Mouse (Mus musculus): Measurements from ENCODE around the gene Gtf2ird2. TPM values are rescaled to one million over a fixed set of nuclear protein-coding genes. Genes with fewer than 3 reads are reported as not detected.

Gene Gtf2ird2
- polyA plus RNA-seq, 1 experiment, result 5.6 TPM

DNA sequence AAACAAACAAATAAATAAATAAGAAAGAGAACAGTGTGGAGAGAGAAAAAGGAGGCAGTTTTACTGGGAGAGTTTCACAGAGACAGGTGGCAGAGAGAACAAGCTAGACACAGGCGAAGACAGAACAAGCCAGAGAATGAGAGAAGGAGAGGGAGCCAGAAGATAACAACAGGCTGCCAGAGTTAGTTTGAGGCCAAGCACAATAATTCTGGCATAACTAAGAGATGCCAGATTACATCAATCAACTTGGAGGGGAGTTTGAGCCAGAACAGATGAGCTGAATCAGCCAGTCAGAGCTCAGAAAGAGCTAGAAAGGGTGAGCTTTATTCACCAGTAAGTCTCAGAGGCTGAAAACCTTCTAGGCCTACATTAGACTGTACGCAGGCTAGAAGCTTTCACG is 66.8 kb downstream of the Gtf2ird2 start:
- WGBS, result 88% methylated on average over 3 of the region's 3 CpGs
- no peaks in the 10 kb centered on the region for H3K4me1 ChIP-seq (ENCODE audit: control insufficient read depth, insufficient read depth, low read length)
- peaks cover 5% of the 10 kb centered on the region for H3K36me3 ChIP-seq (ENCODE audit: control insufficient read depth, insufficient read depth, low read length)
- H3K4me3 ChIP-seq (ENCODE audit: insufficient read depth, low read depth, low read length), result no peak overlapping the region
- no peak overlapping the region for H3K27ac ChIP-seq (ENCODE audit: insufficient read depth, low read depth, low read length)
- TF ChIP-seq POLR2A (IDR thresholded peaks at IDR 0.05; ENCODE audit: low read depth, low read length), result no peak
- no peak for TF ChIP-seq CTCF (conservative IDR thresholded peaks at IDR 0.05; ENCODE audit: insufficient read depth, insufficient read length, low read depth, low read length)
- no peaks in the 10 kb centered on the region for H3K27me3 ChIP-seq (replicated peaks; ENCODE audit: control insufficient read depth, insufficient read depth, low read length)
- no peak for DNase-seq

GRCm38 (mm10) chr5:134251083-134251482 is 67.3 kb downstream of the Gtf2ird2 start:
- H3K27ac ChIP-seq (ENCODE audit: insufficient read depth, low read depth, low read length), result no peak overlapping the region
- no peak for DNase-seq
- no peak for TF ChIP-seq CTCF (conservative IDR thresholded peaks at IDR 0.05; ENCODE audit: insufficient read depth, insufficient read length, low read depth, low read length)
- no peak for TF ChIP-seq POLR2A (IDR thresholded peaks at IDR 0.05; ENCODE audit: low read depth, low read length)
- H3K4me1 ChIP-seq (ENCODE audit: control insufficient read depth, insufficient read depth, low read length), result no peaks in the 10 kb centered on the region
- H3K36me3 ChIP-seq (ENCODE audit: control insufficient read depth, insufficient read depth, low read length), result peaks cover 4% of the 10 kb centered on the region
- no peak overlapping the region for H3K4me3 ChIP-seq (ENCODE audit: insufficient read depth, low read depth, low read length)
- no peaks in the 10 kb centered on the region for H3K27me3 ChIP-seq (replicated peaks; ENCODE audit: control insufficient read depth, insufficient read depth, low read length)
- over 99% methylated on average over 4 of the region's 4 CpGs for WGBS

DNA sequence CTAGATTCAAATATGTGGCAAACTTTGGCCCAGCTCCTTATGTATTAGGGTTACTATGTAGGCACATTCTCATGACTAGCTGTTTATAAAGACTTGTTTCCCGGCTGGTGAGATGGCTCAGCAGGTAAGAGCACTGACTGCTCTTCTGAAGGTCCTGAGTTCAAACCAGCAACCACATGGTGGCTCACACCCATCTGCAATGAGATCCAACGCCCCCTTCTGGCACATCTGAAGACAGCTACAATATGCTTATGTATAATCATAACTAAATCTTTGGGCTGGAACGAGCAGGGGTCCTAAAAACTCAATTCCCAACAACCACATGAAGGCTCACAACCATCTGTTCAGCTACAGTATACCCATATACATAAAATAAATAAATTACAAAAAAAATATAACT is 70.0 kb downstream of the Gtf2ird2 start:
- no peak for DNase-seq
- WGBS, result 67% methylated on average over 3 of the region's 3 CpGs
- Histone ChIP-seq H3K27me3 (replicated peaks; ENCODE audit: control insufficient read depth, insufficient read depth, low read length) (no peaks in the 10 kb centered on the region), H3K4me3 (ENCODE audit: insufficient read depth, low read depth, low read length) (no peak overlapping the region), H3K36me3 (ENCODE audit: control insufficient read depth, insufficient read depth, low read length) (peaks cover 2% of the 10 kb centered on the region), H3K4me1 (ENCODE audit: control insufficient read depth, insufficient read depth, low read length) (no peaks in the 10 kb centered on the region), H3K27ac (ENCODE audit: insufficient read depth, low read depth, low read length) (no peak overlapping the region)
- peak; percentile 26; the same call in 1 of the 2 replicates for TF ChIP-seq CTCF (conservative IDR thresholded peaks at IDR 0.05; ENCODE audit: insufficient read depth, insufficient read length, low read depth, low read length)
- TF ChIP-seq POLR2A (IDR thresholded peaks at IDR 0.05; ENCODE audit: low read depth, low read length), result no peak

DNA sequence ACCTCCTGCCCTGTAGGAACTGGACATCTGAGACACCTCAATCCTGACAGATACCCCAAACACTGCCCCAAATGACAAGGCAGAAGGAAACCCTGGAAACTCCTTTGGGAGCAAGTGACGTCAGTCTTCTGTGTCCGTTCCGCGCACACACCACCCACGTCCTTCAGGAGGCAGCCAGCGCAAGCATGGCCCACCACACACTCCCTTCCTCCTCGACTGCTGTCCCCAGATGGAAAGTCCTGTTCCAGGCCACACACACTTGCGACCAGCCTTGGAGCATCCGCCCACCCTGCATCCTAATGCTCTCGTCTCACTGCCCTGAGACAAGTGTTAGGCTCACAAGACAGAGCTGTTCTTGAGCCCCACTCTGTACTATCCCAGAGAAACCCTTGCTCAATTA is 71.5 kb downstream of the Gtf2ird2 start:
- Histone ChIP-seq H3K4me3 (ENCODE audit: insufficient read depth, low read depth, low read length) (no peak overlapping the region), H3K4me1 (ENCODE audit: control insufficient read depth, insufficient read depth, low read length) (no peaks in the 10 kb centered on the region), H3K27ac (ENCODE audit: insufficient read depth, low read depth, low read length) (no peak overlapping the region), H3K27me3 (replicated peaks; ENCODE audit: control insufficient read depth, insufficient read depth, low read length) (no peaks in the 10 kb centered on the region), H3K36me3 (ENCODE audit: control insufficient read depth, insufficient read depth, low read length) (peaks cover 2% of the 10 kb centered on the region)
- no peak for DNase-seq
- no peak for TF ChIP-seq CTCF (conservative IDR thresholded peaks at IDR 0.05; ENCODE audit: insufficient read depth, insufficient read length, low read depth, low read length)
- no peak for TF ChIP-seq POLR2A (IDR thresholded peaks at IDR 0.05; ENCODE audit: low read depth, low read length)
- 90% methylated on average over 10 of the region's 10 CpGs for WGBS

DNA sequence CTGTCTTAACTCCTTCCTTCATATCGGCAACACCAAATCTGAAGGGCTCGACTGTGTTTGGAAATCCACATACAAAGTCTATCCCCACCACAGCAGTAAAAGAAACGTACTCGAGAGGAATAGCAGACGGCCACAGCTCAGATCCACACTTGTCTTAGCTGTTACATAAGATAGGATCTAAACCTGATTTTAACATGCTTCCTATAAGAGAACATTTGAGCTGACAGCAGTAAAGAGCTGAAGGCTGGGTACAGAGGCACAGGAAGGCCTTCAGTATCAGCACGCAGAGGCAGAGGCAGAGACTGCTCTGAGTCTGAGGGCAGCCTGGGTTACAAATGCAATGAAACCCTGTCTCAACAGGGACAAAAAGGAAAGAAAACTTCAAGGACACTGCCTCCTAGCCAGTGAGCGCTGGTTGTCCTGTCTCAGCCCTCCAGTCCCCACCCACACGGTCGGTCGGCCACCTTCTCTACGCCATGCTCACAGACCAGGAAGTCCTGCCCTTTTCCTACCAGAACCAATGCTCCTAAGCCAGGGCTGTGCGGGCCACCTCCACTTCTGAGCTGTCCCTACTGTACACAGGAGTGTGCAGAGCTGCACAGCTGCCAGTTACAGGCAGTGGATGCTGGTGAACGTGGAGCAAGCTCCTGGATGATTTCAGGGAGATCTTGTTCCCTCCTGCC is 73.7 kb downstream of the Gtf2ird2 start:
- 81% methylated on average over 13 of the region's 13 CpGs for WGBS
- peak overlapping the region; percentile 56 for H3K27ac ChIP-seq (ENCODE audit: insufficient read depth, low read depth, low read length)
- no peak overlapping the region for H3K4me3 ChIP-seq (ENCODE audit: insufficient read depth, low read depth, low read length)
- peaks cover 11% of the 10 kb centered on the region for H3K36me3 ChIP-seq (ENCODE audit: control insufficient read depth, insufficient read depth, low read length)
- TF ChIP-seq POLR2A (IDR thresholded peaks at IDR 0.05; ENCODE audit: low read depth, low read length) (no peak), CTCF (conservative IDR thresholded peaks at IDR 0.05; ENCODE audit: insufficient read depth, insufficient read length, low read depth, low read length) (no peak)
- no peaks in the 10 kb centered on the region for H3K27me3 ChIP-seq (replicated peaks; ENCODE audit: control insufficient read depth, insufficient read depth, low read length)
- no peak for DNase-seq
- no peaks in the 10 kb centered on the region for H3K4me1 ChIP-seq (ENCODE audit: control insufficient read depth, insufficient read depth, low read length)

DNA sequence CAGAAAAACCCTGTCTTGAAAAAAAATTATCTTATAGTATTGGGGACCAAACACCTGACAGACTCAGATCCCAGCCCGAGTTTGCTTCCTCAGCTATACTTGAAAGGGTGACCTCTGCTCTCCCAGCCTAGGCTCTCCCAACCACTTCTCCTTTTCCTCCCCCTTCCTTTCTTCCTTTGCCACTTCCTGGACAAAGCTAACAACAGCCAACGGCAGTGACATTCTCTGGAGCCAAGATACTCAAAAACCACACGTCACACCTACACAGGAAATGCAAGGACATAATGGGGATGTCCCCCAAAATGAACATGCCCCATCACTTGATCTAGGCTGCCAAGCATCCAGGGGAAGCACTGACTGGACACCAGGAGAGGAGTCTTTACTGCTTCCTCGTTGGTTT is 74.6 kb downstream of the Gtf2ird2 start:
- H3K36me3 ChIP-seq (ENCODE audit: control insufficient read depth, insufficient read depth, low read length), result peaks cover 11% of the 10 kb centered on the region

GRCm38 (mm10) chr5:134258934-134259333 is 75.1 kb downstream of the Gtf2ird2 start:
- H3K36me3 ChIP-seq (ENCODE audit: control insufficient read depth, insufficient read depth, low read length), result peaks cover 11% of the 10 kb centered on the region
- WGBS, result 89% methylated on average over 2 of the region's 2 CpGs
- H3K27me3 ChIP-seq (replicated peaks; ENCODE audit: control insufficient read depth, insufficient read depth, low read length), result no peaks in the 10 kb centered on the region
- no peak overlapping the region for H3K4me3 ChIP-seq (ENCODE audit: insufficient read depth, low read depth, low read length)
- DNase-seq, result no peak
- no peak overlapping the region for H3K27ac ChIP-seq (ENCODE audit: insufficient read depth, low read depth, low read length)
- H3K4me1 ChIP-seq (ENCODE audit: control insufficient read depth, insufficient read depth, low read length), result no peaks in the 10 kb centered on the region
- no peak for TF ChIP-seq CTCF (conservative IDR thresholded peaks at IDR 0.05; ENCODE audit: insufficient read depth, insufficient read length, low read depth, low read length)

More for the DNA sequence above, 74.6 kb downstream of the Gtf2ird2 start:
- Histone ChIP-seq H3K27me3 (replicated peaks; ENCODE audit: control insufficient read depth, insufficient read depth, low read length) (no peaks in the 10 kb centered on the region), H3K4me1 (ENCODE audit: control insufficient read depth, insufficient read depth, low read length) (no peaks in the 10 kb centered on the region), H3K27ac (ENCODE audit: insufficient read depth, low read depth, low read length) (no peak overlapping the region), H3K4me3 (ENCODE audit: insufficient read depth, low read depth, low read length) (no peak overlapping the region)
- no peak for TF ChIP-seq POLR2A (IDR thresholded peaks at IDR 0.05; ENCODE audit: low read depth, low read length)
- no peak for TF ChIP-seq CTCF (conservative IDR thresholded peaks at IDR 0.05; ENCODE audit: insufficient read depth, insufficient read length, low read depth, low read length)
- DNase-seq, result no peak
- WGBS, result 53% methylated on average over 4 of the region's 4 CpGs

Data from kidney, adult 2 months (tissue).